Mouse (Mus musculus) CH12.LX (cell line): Measurements from ENCODE around the gene Npl. TPM values are rescaled to one million over a fixed set of nuclear protein-coding genes. Genes with fewer than 3 reads are reported as not detected.
A peak's percentile ranks its signal among the peaks of the same experiment; 100 is the strongest.

ENCODE experiments used
- DNase-seq: peaks from one replicate; pipeline ENCODE4 v3.0.0-alpha.2; 2013; ENCODE audit errors: extremely low read depth
- H3K27ac ChIP-seq: 2 replicates; pipeline ENCODE4 v1.5.1; 2012; ENCODE audit warnings: low read depth, mild to moderate bottlenecking, control low read depth, moderate library complexity; ENCODE audit not compliant: insufficient read depth
- H3K27me3 ChIP-seq: replicated peaks from 2 replicates; pipeline ENCODE3; 2012; ENCODE audit warnings: inconsistent platforms
- H3K36me3 ChIP-seq, 2 experiments: replicated peaks in 1 of 2; 2 replicates each; pipeline versions ENCODE3 to v1.6.1; 2012; ENCODE audit warnings: inconsistent platforms in 1 of 2, low read length in 1 of 2, mild to moderate bottlenecking in 1 of 2, mixed read lengths in 1 of 2, moderate library complexity in 1 of 2; ENCODE audit not compliant: control insufficient read depth in 1 of 2, insufficient read depth in 1 of 2
- H3K4me1 ChIP-seq, 2 experiments: 2 replicates each; pipeline ENCODE4 v1.6.1; 2012; ENCODE audit warnings: inconsistent platforms in 1 of 2, moderate library complexity in 1 of 2; ENCODE audit not compliant: insufficient read depth in 2 of 2, control insufficient read depth in 1 of 2
- H3K4me2 ChIP-seq: 2 replicates; pipeline ENCODE4 v1.6.1; 2012; ENCODE audit warnings: low read depth, mild to moderate bottlenecking, control low read depth; ENCODE audit not compliant: poor library complexity, insufficient read depth, severe bottlenecking
- H3K4me3 ChIP-seq, 3 experiments: fragments of 150-350 bp in 1 of 3; sonication (generic) in 1 of 3; replicated peaks in 1 of 3; 2 replicates each; pipeline versions ENCODE3 to v1.5.1; 2011 to 2012; ENCODE audit warnings: low read depth in 2 of 3, low read length in 2 of 3, mild to moderate bottlenecking in 2 of 3, moderate library complexity in 2 of 3, control low read depth in 1 of 3, improper control_type of control experiment in 1 of 3, inconsistent platforms in 1 of 3, mixed read lengths in 1 of 3; ENCODE audit not compliant: poor library complexity in 1 of 3
- H3K79me2 ChIP-seq: replicated peaks from 2 replicates; pipeline ENCODE4 v1.6.1; 2012; ENCODE audit warnings: mild to moderate bottlenecking, moderate library complexity; ENCODE audit not compliant: control insufficient read depth, poor library complexity, insufficient read depth, severe bottlenecking; ENCODE audit errors: extremely low read depth
- H3K9ac ChIP-seq: 2 replicates; pipeline ENCODE4 v1.6.1; 2012; ENCODE audit warnings: low read depth, mild to moderate bottlenecking, control low read depth, moderate library complexity; ENCODE audit not compliant: insufficient read depth
- H3K9me3 ChIP-seq: replicated peaks from 2 replicates; pipeline ENCODE3; 2012; ENCODE audit warnings: low read length, inconsistent platforms, mixed read lengths
- CHD1 ChIP-seq: IDR thresholded peaks from 2 replicates; pipeline ENCODE4 v1.6.1; 2012; ENCODE audit warnings: low read depth, low read length, improper control_type of control experiment, inconsistent platforms
- CHD2 ChIP-seq: IDR thresholded peaks from 2 replicates; pipeline ENCODE4 v1.6.1; 2011; ENCODE audit warnings: low read length, improper control_type of control experiment
- CTCF ChIP-seq, 2 experiments: IDR thresholded peaks in 1 of 2; conservative IDR thresholded peaks in 1 of 2; 2 replicates each; pipeline ENCODE4 v1.5.1; 2011 to 2012; ENCODE audit warnings: low read depth in 2 of 2, low read length in 2 of 2, improper control_type of control experiment in 1 of 2, inconsistent platforms in 1 of 2, mild to moderate bottlenecking in 1 of 2, moderate library complexity in 1 of 2
- E2F4 ChIP-seq: IDR thresholded peaks from 2 replicates; pipeline ENCODE4 v1.6.1; 2011; ENCODE audit warnings: low read depth, low read length, improper control_type of control experiment; ENCODE audit not compliant: insufficient replicate concordance
- ETS1 ChIP-seq: conservative IDR thresholded peaks from 2 replicates; pipeline ENCODE4 v1.6.1; 2012; ENCODE audit warnings: low read depth, mild to moderate bottlenecking, inconsistent platforms, low read length, improper control_type of control experiment, moderate library complexity
- GABPA ChIP-seq: IDR thresholded peaks from 2 replicates; pipeline ENCODE4 v1.6.1; 2012; ENCODE audit warnings: low read depth, low read length, improper control_type of control experiment, inconsistent platforms; ENCODE audit not compliant: insufficient replicate concordance
- HCFC1 ChIP-seq: IDR thresholded peaks from 2 replicates; pipeline ENCODE4 v1.6.1; 2012; ENCODE audit warnings: low read depth, mild to moderate bottlenecking, inconsistent platforms, low read length, improper control_type of control experiment
- JUN ChIP-seq: IDR thresholded peaks from 2 replicates; pipeline ENCODE4 v1.6.1; 2011; ENCODE audit warnings: low read depth, mild to moderate bottlenecking, low read length, improper control_type of control experiment, moderate library complexity; ENCODE audit not compliant: insufficient read depth
- JUND ChIP-seq: conservative IDR thresholded peaks from 2 replicates; pipeline ENCODE4 v1.6.1; 2011; ENCODE audit warnings: low read depth, low read length, improper control_type of control experiment
- KAT2A ChIP-seq: IDR thresholded peaks from 2 replicates; pipeline ENCODE4 v1.6.1; 2012; ENCODE audit warnings: low read length, improper control_type of control experiment, inconsistent platforms; ENCODE audit not compliant: insufficient replicate concordance
- MAFK ChIP-seq: IDR thresholded peaks from 2 replicates; pipeline ENCODE4 v1.6.1; 2011; ENCODE audit warnings: low read length, improper control_type of control experiment; ENCODE audit not compliant: insufficient replicate concordance
- MAX ChIP-seq: IDR thresholded peaks from 2 replicates; pipeline ENCODE4 v1.6.1; 2011; ENCODE audit warnings: low read length, improper control_type of control experiment
- MAZ ChIP-seq: IDR thresholded peaks from 2 replicates; pipeline ENCODE4 v1.6.1; 2012; ENCODE audit warnings: low read depth, mild to moderate bottlenecking, inconsistent platforms, low read length, improper control_type of control experiment, moderate library complexity
- MEF2A ChIP-seq: IDR thresholded peaks from 2 replicates; pipeline ENCODE4 v1.6.1; 2014; ENCODE audit warnings: low read depth, mild to moderate bottlenecking, inconsistent platforms, low read length, improper control_type of control experiment, borderline replicate concordance
- NELFE ChIP-seq: IDR thresholded peaks from 2 replicates; pipeline ENCODE4 v1.6.1; 2011; ENCODE audit warnings: low read depth, low read length, improper control_type of control experiment
- NRF1 ChIP-seq: IDR thresholded peaks from 2 replicates; pipeline ENCODE4 v1.6.1; 2014; ENCODE audit warnings: low read depth, mild to moderate bottlenecking, inconsistent platforms, low read length, improper control_type of control experiment, moderate library complexity
- PAX5 ChIP-seq: IDR thresholded peaks from 2 replicates; pipeline ENCODE4 v1.6.1; 2012; ENCODE audit warnings: low read length, inconsistent platforms, mixed read lengths
- POLR2A ChIP-seq: IDR thresholded peaks from 2 replicates; pipeline ENCODE4 v1.6.1; 2011; ENCODE audit warnings: low read depth, mild to moderate bottlenecking, improper control_type of control experiment, low read length
- RAD21 ChIP-seq: IDR thresholded peaks from 2 replicates; pipeline ENCODE4 v1.6.1; 2011; ENCODE audit warnings: low read depth, mild to moderate bottlenecking, low read length, improper control_type of control experiment, moderate library complexity
- RCOR1 ChIP-seq: conservative IDR thresholded peaks from 2 replicates; pipeline ENCODE4 v1.6.1; 2012; ENCODE audit warnings: low read depth, mild to moderate bottlenecking, inconsistent platforms, low read length, improper control_type of control experiment
- SIN3A ChIP-seq: IDR thresholded peaks from 2 replicates; pipeline ENCODE4 v1.6.1; 2012; ENCODE audit warnings: low read length, improper control_type of control experiment, inconsistent platforms
- SMC3 ChIP-seq: IDR thresholded peaks from 2 replicates; pipeline ENCODE4 v1.6.1; 2011; ENCODE audit warnings: low read depth, low read length, improper control_type of control experiment
- TBP ChIP-seq: conservative IDR thresholded peaks from 2 replicates; pipeline ENCODE4 v1.6.1; 2011; ENCODE audit warnings: low read depth, low read length, improper control_type of control experiment
- TCF12 ChIP-seq: IDR thresholded peaks from 2 replicates; pipeline ENCODE4 v1.6.1; 2014; ENCODE audit warnings: low read depth, mild to moderate bottlenecking, inconsistent platforms, low read length, improper control_type of control experiment
- UBTF ChIP-seq: IDR thresholded peaks from 2 replicates; pipeline ENCODE4 v1.6.1; 2012; ENCODE audit warnings: low read depth, mild to moderate bottlenecking, inconsistent platforms, low read length, improper control_type of control experiment, moderate library complexity
- ZC3H11A ChIP-seq: IDR thresholded peaks from 2 replicates; pipeline ENCODE4 v1.6.1; 2012; ENCODE audit warnings: low read depth, mild to moderate bottlenecking, inconsistent platforms, low read length, improper control_type of control experiment
- ZKSCAN1 ChIP-seq: IDR thresholded peaks from 2 replicates; pipeline ENCODE4 v1.6.1; 2012; ENCODE audit warnings: low read depth, inconsistent platforms, low read length, improper control_type of control experiment, borderline replicate concordance
- dilution Hi-C: fragments of 300-500 bp; cut with MboI; formaldehyde crosslinking; loops from 2 replicates; pipeline ENCODE4 v1.14.3; 2020; ENCODE audit warnings: low sequenced_read_pairs; ENCODE audit not compliant: extremely low pct_unique_long_range_greater_than_20kb, extremely low pct_ligation_motif_present
- in situ Hi-C: fragments of 300-500 bp; cut with MboI; formaldehyde crosslinking; loops from 3 replicates; pipeline ENCODE4 v1.14.3; 2019; ENCODE audit warnings: low sequenced_read_pairs, low pct_ligation_motif_present, low pct_unique_long_range_greater_than_20kb, mixed read lengths
- polyA plus RNA-seq: library from polyadenylated mRNA; unstranded; fragments of >175 nt; gene quantifications from 2 replicates; pipeline ENCODE4 v1.2.1, GENCODE M21; 2012; ENCODE audit warnings: low read depth; ENCODE audit not compliant: insufficient read length
- total RNA-seq, 2 experiments: library from RNA; depleted of rRNA; stranded (reverse); fragments of 300-350 nt in 1 of 2; fragments of >200 nt in 1 of 2; gene quantifications; 2 replicates each; pipeline ENCODE4 v1.2.3; 2012 to 2014

The Npl gene
- total and polyA plus RNA-seq, 3 experiments = 0.08 TPM; not detected in 2

DNA sequence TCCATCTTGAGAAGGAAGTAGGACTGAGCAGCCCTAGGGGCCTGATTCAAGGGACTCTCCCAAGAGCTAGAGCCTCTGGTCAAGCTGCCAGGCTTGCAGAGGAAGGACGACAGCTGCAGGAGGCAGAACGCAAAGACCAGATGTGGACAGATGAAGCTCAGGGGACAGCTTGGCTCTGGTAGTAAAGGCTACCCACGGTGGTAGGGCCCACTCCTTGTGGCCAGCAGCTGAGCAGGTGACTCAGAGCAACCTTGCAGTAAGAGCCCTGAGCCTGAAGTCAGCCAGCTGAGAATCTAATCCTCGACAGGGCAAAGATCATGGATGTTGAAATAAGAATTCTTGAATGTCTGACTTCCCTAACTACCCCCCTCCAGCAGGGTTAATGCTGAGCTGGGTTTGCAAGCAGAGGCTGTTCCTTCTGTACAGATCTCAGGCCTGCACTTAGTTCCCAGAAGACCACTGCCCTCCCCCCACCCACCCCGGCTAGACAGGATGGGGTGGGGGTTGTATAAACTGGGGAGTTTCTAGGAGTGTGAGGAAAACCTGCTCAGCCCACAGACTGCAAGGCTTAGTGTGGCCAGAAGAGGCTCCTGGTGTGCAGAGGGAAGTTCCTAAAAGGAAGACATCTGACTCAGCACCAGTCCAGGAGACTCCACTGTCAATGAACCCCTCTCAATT is 48.1 kb downstream of the Npl start (continued):
- TF ChIP-seq JUN (no peak), CHD1 (0 out of 2 replicates have a peak, but pooled peaks have one; percentile 23), SIN3A (no peak), RAD21 (peak; percentile 24), UBTF (no peak), NRF1 (0 out of 2 replicates have a peak, but pooled peaks have one; percentile 20), MEF2A (no peak; the same call in 1 of the 2 replicates), RCOR1 (no peak), ZKSCAN1 (no peak)

DNA sequence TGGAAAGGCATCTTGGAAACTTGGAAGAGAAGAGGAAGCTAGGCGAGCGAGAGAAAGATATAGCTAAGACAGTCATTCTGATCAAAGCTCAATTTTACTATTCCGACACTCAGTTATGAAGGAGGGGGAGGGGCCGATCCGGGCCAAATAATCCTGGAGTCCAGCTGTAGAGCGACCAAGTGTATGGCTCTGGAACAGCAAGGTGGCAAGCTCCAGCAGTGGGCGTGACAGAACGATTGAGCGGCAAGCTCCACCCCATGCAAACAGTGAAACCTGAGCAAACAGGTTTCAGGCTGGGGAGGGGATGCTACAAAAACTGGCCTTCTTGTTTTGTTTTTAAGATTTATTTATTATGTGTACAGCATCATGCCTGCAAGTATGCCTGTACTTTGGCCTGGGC is 49.8 kb downstream of the Npl start:
- no peaks in the 10 kb centered on the region for H3K9me3 ChIP-seq
- dilution Hi-C loops = no loop called here
- no peaks in the 10 kb centered on the region for H3K36me3 ChIP-seq
- no peak overlapping the region for H3K27ac ChIP-seq
- no peak overlapping the region for H3K9ac ChIP-seq
- no peak for DNase-seq
- peaks cover 5 to 34% of the 10 kb centered on the region in 2 experiments for H3K4me1 ChIP-seq
- TF ChIP-seq ETS1 (no peak), CHD1 (no peak), PAX5 (no peak), SMC3 (no peak), CHD2 (no peak), SIN3A (no peak), E2F4 (no peak)
- no peak overlapping the region for H3K4me3 ChIP-seq
- H3K79me2 ChIP-seq = no peaks in the 10 kb centered on the region
- H3K4me2 ChIP-seq = no peak overlapping the region
- in situ Hi-C loops = no loop called here
- no peaks in the 10 kb centered on the region for H3K27me3 ChIP-seq

DNA sequence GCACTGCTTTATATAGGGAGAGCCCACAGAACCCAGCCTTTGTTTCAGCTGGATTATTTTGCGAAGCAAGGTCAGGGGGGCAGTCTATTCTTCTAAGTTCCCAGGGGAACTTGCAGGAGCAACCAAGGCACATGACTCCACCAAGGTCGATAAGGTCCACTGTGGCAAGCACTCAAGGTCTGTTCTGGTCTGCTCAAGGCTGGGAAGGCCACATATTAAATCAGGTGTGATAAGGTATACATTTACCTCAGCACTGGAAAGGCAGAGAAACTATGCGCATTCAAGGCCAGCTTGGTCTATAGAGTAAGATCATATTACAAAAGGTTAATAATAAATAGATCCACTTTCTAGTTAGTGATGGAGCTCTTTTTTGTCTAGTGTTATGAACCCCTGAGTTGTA is 53.8 kb downstream of the Npl start:
- dilution Hi-C loops = no loop called here
- no peak for TF ChIP-seq GABPA
- no peak for TF ChIP-seq MAX
- TF ChIP-seq MAFK = no peak
- TF ChIP-seq NELFE = no peak
- TF ChIP-seq RAD21 = no peak
- TF ChIP-seq TCF12 = no peak
- no peak for TF ChIP-seq MEF2A
- no peak for TF ChIP-seq E2F4
- TF ChIP-seq MAZ = no peak
- no peak for TF ChIP-seq CTCF (conservative IDR thresholded peaks at IDR 0.05 in 1 of 2, IDR thresholded peaks at IDR 0.05 in 1 of 2; ENCODE audit: low read depth in 2 of 2, low read length in 2 of 2)
- TF ChIP-seq JUND = no peak
- no peak for TF ChIP-seq ZC3H11A
- no peak for TF ChIP-seq POLR2A
- TF ChIP-seq RCOR1 = no peak
- no peak for TF ChIP-seq KAT2A
- no peak for TF ChIP-seq TBP
- TF ChIP-seq HCFC1 = no peak
- TF ChIP-seq, all 38 proteins: peak for 0
- Histone ChIP-seq H3K79me2 (no peaks in the 10 kb centered on the region), H3K27ac (no peak overlapping the region), H3K36me3 (no peaks in the 10 kb centered on the region), H3K4me3 (no peak overlapping the region), H3K4me1 (peaks cover 5 to 41% of the 10 kb centered on the region in 2 experiments), H3K27me3 (no peaks in the 10 kb centered on the region), H3K4me2 (no peak overlapping the region), H3K9ac (no peak overlapping the region), H3K9me3 (no peaks in the 10 kb centered on the region)
- in situ Hi-C loops = no loop called here
- no peak for DNase-seq
